Mouse (Mus musculus): Measurements from ENCODE around the gene Gm21188. TPM values are rescaled to one million over a fixed set of nuclear protein-coding genes. Genes with fewer than 3 reads are reported as not detected.
"Not testable (repeated sequence)": the region's sequence is repeated elsewhere in the genome, so short reads cannot be mapped to it uniquely, and the experiment has no call there.

The Gm21188 gene
- total and polyA plus RNA-seq, 3 experiments = not detected

GRCm38 (mm10) chr13:120026911-120027310 is 25.1 kb downstream of the Gm21188 start, which contains the start of gene Gm36079:
TSS of gene Gm36079 (minus strand) at chr13:120027011.
- not testable (repeated sequence) for H3K9ac ChIP-seq (ENCODE audit: control insufficient read depth, low read depth, low read length, poor library complexity, severe bottlenecking); H3K79me2 ChIP-seq (ENCODE audit: control insufficient read depth, insufficient read depth, low read length, poor library complexity); H3K36me3 ChIP-seq (ENCODE audit: control insufficient read depth in 1 of 2, insufficient read depth in 2 of 2, low read length in 2 of 2); H3K27ac ChIP-seq (ENCODE audit: control insufficient read depth, low read depth, low read length); DNase-seq (ENCODE audit: low read depth, low spot score); H3K4me3 ChIP-seq (ENCODE audit: control insufficient read depth in 1 of 2, insufficient read depth in 1 of 2, low read depth in 2 of 2, low read length in 2 of 2); H3K27me3 ChIP-seq (ENCODE audit: control insufficient read depth in 1 of 2, insufficient read depth in 2 of 2, low read length in 2 of 2); H3K4me1 ChIP-seq (ENCODE audit: control insufficient read depth in 1 of 2, insufficient read depth in 2 of 2, low read length in 2 of 2); H3K9me3 ChIP-seq (replicated peaks; ENCODE audit: insufficient read depth, low read length)

- DNase-seq (ENCODE audit: low read depth, low spot score); H3K9me3 ChIP-seq (replicated peaks; ENCODE audit: insufficient read depth, low read length); H3K4me1 ChIP-seq (ENCODE audit: control insufficient read depth in 1 of 2, insufficient read depth in 2 of 2, low read length in 2 of 2); H3K9ac ChIP-seq (ENCODE audit: control insufficient read depth, low read depth, low read length, poor library complexity, severe bottlenecking); H3K27ac ChIP-seq (ENCODE audit: control insufficient read depth, low read depth, low read length); H3K27me3 ChIP-seq (ENCODE audit: control insufficient read depth in 1 of 2, insufficient read depth in 2 of 2, low read length in 2 of 2); H3K4me3 ChIP-seq (ENCODE audit: control insufficient read depth in 1 of 2, insufficient read depth in 1 of 2, low read depth in 2 of 2, low read length in 2 of 2); H3K79me2 ChIP-seq (ENCODE audit: control insufficient read depth, insufficient read depth, low read length, poor library complexity); H3K36me3 ChIP-seq (ENCODE audit: control insufficient read depth in 1 of 2, insufficient read depth in 2 of 2, low read length in 2 of 2): not testable (repeated sequence)
These were observed 25.6 kb downstream of the Gm21188 start for GRCm38 (mm10) chr13:120026373-120026772.

GRCm38 (mm10) chr13:120025576-120025975 is 26.4 kb downstream of the Gm21188 start:
- H3K4me3 ChIP-seq (ENCODE audit: control insufficient read depth in 1 of 2, insufficient read depth in 1 of 2, low read depth in 2 of 2, low read length in 2 of 2); H3K36me3 ChIP-seq (ENCODE audit: control insufficient read depth in 1 of 2, insufficient read depth in 2 of 2, low read length in 2 of 2); H3K27ac ChIP-seq (ENCODE audit: control insufficient read depth, low read depth, low read length); H3K79me2 ChIP-seq (ENCODE audit: control insufficient read depth, insufficient read depth, low read length, poor library complexity); H3K9me3 ChIP-seq (replicated peaks; ENCODE audit: insufficient read depth, low read length); H3K9ac ChIP-seq (ENCODE audit: control insufficient read depth, low read depth, low read length, poor library complexity, severe bottlenecking); H3K27me3 ChIP-seq (ENCODE audit: control insufficient read depth in 1 of 2, insufficient read depth in 2 of 2, low read length in 2 of 2); DNase-seq (ENCODE audit: low read depth, low spot score); H3K4me1 ChIP-seq (ENCODE audit: control insufficient read depth in 1 of 2, insufficient read depth in 2 of 2, low read length in 2 of 2): not testable (repeated sequence)

GRCm38 (mm10) chr13:120025004-120025403 is 27.0 kb downstream of the Gm21188 start:
- H3K27ac ChIP-seq (ENCODE audit: control insufficient read depth, low read depth, low read length); DNase-seq (ENCODE audit: low read depth, low spot score); H3K79me2 ChIP-seq (ENCODE audit: control insufficient read depth, insufficient read depth, low read length, poor library complexity); H3K36me3 ChIP-seq (ENCODE audit: control insufficient read depth in 1 of 2, insufficient read depth in 2 of 2, low read length in 2 of 2); H3K9ac ChIP-seq (ENCODE audit: control insufficient read depth, low read depth, low read length, poor library complexity, severe bottlenecking); H3K27me3 ChIP-seq (ENCODE audit: control insufficient read depth in 1 of 2, insufficient read depth in 2 of 2, low read length in 2 of 2); H3K9me3 ChIP-seq (replicated peaks; ENCODE audit: insufficient read depth, low read length); H3K4me3 ChIP-seq (ENCODE audit: control insufficient read depth in 1 of 2, insufficient read depth in 1 of 2, low read depth in 2 of 2, low read length in 2 of 2); H3K4me1 ChIP-seq (ENCODE audit: control insufficient read depth in 1 of 2, insufficient read depth in 2 of 2, low read length in 2 of 2): not testable (repeated sequence)

- H3K9me3 ChIP-seq (replicated peaks; ENCODE audit: insufficient read depth, low read length); H3K4me3 ChIP-seq (ENCODE audit: control insufficient read depth in 1 of 2, insufficient read depth in 1 of 2, low read depth in 2 of 2, low read length in 2 of 2); H3K27ac ChIP-seq (ENCODE audit: control insufficient read depth, low read depth, low read length); H3K4me1 ChIP-seq (ENCODE audit: control insufficient read depth in 1 of 2, insufficient read depth in 2 of 2, low read length in 2 of 2); H3K9ac ChIP-seq (ENCODE audit: control insufficient read depth, low read depth, low read length, poor library complexity, severe bottlenecking); H3K36me3 ChIP-seq (ENCODE audit: control insufficient read depth in 1 of 2, insufficient read depth in 2 of 2, low read length in 2 of 2); DNase-seq (ENCODE audit: low read depth, low spot score); H3K27me3 ChIP-seq (ENCODE audit: control insufficient read depth in 1 of 2, insufficient read depth in 2 of 2, low read length in 2 of 2); H3K79me2 ChIP-seq (ENCODE audit: control insufficient read depth, insufficient read depth, low read length, poor library complexity): not testable (repeated sequence)
These were observed 27.4 kb downstream of the Gm21188 start for GRCm38 (mm10) chr13:120024581-120024980.

All from MEL (cell line).